Mouse (Mus musculus) urinary bladder, adult 2 months (tissue): Measurements from ENCODE around the gene 1700016H13Rik. TPM values are rescaled to one million over a fixed set of nuclear protein-coding genes. Genes with fewer than 3 reads are reported as not detected.

Source experiments
- DNase-seq: peaks from one replicate; pipeline ENCODE4 v3.0.0; 2022; ENCODE audit warnings: low spot score
- polyA plus RNA-seq: library from polyadenylated mRNA; depleted of rRNA; stranded (reverse); fragments of >200 nt; gene quantifications from 2 replicates; pipeline ENCODE4 v1.2.3, GENCODE M21; 2012; rRNA removed

The 1700016H13Rik gene
- polyA plus RNA-seq, 1 experiment: 0.43 TPM

DNA sequence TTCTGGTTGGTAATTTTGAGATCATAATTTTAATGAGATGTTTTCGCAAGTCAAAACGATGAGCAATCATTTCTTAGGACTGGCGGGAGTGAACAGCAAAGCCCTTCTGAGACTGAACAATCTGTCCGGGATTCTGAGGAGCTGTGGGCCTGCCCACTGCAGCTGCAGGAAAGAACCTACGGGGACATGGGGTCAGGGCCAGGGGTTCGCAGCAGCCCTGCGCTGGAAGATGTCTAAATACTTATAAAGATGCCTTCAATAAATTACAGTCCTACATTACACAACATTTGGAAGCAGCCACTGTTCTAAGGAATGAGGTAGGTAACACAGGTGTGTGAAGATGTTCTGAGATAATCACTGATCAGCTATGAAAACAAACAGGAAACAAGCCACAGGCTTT is 50.1 kb downstream of the 1700016H13Rik start:
- DNase-seq: no peak

DNA sequence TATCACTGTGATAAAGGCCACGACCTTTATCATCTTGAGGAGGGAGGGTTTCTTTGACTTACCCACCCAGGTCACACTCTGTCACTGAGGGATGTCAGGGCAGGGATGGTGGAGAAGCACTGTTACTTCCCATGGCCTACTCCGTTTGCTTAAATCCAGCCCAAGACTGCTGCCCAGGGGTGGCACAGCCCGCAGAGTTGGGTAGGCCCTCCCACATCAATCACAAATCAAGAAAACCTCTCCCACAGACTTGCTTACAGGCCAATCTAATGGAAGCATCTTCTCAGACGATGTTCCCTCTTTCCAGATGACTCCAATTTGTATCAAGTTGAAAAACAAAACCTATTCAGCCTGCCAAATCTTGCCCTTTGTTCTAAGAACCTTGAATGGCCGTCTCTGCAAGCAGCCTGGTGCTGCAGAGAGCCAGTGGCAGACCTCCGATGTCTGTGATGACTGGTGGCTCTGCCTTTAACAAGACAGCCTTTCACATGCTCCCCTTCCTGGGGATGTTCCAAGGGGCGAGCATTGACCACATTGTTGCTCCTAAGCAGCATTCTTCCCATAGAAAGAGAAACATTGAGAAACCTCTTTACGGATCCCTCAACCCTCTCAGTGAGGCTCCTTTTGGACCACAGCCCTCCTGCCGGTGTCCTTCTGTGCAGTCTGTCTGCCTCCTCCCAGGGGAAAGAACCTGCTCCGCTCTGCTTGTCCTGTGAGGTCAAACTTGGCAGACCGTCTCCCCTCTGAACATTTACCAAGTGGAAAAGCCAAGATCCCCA is 52.5 kb downstream of the 1700016H13Rik start:
- no peak for DNase-seq

DNA sequence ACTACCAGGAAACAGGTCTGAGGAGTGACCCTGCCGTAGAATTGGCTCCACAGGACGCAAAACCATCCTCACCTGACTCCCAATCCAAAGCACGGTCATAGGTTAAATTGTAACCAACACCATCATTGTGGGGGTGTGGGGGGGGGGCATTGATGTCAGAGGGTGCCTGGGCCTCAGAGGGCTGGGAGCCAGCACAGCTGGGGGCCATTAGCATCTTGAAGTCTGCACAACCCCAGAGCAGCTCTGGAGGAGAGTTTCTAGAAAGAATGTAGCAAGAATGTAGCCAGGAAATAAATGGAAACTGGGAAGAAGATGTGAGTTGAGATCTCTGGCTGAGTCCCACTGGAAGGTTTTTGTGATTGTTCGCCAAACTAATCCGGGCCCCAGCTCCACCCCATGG is 56.9 kb downstream of the 1700016H13Rik start:
- no peak for DNase-seq

DNA sequence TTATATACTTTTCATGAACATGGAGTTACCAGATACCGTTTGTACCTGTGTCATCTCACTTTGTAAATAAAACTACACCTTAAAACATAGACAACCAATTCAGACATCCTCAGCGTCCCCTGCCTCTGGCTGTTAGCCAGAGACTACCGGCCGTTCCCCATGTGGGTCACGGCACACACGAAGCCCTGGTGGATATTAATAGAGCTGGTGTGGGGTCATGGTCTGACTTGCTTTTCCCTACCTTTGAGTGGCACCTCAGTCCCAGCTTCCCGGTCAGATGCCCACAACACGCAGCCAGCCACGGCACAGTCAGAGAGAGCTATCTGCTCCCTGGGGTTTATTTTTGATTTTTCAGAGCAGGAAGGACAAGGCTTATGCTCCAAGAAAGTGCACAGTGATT is 57.5 kb downstream of the 1700016H13Rik start:
- DNase-seq: no peak

Other genes with a start within 250 kb of the 1700016H13Rik start
- gene Ptpn13, start 230.8 kb downstream of the 1700016H13Rik start, polyA plus RNA-seq: 37.8 and 42.2 TPM in 2 replicates
- 7.5 and 7.9 TPM in 2 replicates for gene Slc10a6, start 26.6 kb downstream of the 1700016H13Rik start, polyA plus RNA-seq
- gene Aff1, start 36.4 kb upstream of the 1700016H13Rik start, polyA plus RNA-seq: 9.4 and 22.0 TPM in 2 replicates